Mouse (Mus musculus) cerebellum, postnatal 4 days (tissue): ENCODE measurements at regions not wholly inside any gene's neighbourhood (a gene's known extent, or its start where the extent isn't known, plus 50 kb on each side); places are given as distances from the start of the nearest gene placed in this dataset.

Source experiments
- DNase-seq, 2 experiments: peaks; one replicate each; pipeline ENCODE4 v3.0.0; 2022; ENCODE audit warnings: low spot score in 2 of 2, mixed read lengths in 1 of 2

DNA sequence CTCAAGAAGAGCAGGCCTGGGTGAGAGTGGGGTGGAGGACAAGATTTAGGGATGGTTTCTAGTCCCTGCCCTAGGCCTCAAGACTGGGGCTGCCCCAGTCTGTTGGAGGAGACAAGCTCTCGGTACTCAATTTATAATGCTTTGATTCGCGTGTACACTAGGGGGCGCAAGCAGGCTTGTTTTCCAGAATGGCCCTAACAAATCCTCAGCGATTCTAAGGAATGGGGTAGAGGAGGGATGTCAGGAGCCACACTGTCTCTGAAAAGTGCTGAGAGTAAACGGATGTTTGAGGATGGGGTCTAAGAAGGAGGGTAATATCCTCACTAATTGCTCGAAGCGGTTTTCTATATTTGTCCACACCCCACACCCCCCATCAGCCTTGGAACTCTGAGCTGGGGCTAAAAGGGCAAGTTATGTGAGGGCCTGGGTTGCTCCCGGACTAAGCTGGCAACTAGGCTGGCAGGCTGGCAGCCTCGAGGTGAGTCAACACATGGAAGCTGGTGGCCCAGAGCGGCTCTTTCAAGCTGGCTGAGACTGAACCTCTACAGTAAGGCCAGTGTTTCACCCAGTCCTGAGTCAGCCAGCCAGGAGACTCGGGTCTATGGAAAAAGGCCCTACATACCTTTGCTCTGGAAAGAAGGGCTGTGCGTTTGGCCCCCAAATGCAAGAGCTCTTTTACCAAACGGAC is 176.7 kb downstream of the Ttc8 start:
- DNase-seq, result peak; percentile 73 to 89

DNA sequence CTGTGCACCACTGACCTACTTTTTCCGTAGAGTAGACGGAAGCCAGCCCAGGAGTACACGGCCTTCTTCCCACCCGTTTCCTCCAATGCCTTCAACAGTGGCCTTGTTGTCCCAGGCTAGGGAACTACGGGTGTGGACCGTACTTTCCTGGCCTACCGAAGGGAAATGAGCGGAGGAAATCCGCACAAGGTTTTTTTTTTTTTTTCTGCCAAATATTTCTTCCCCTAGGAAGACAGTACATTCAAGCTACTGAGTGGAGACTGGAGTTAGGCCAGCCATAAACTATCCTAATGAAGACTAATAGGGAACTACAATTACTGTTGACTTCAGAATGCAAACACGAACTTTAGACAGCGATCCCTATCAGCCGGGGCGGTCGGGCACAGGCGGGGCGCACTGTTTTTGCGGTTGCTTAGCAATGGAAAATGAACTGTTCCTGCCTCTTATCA is 177.3 kb downstream of the Ttc8 start:
- no peak for DNase-seq

DNA sequence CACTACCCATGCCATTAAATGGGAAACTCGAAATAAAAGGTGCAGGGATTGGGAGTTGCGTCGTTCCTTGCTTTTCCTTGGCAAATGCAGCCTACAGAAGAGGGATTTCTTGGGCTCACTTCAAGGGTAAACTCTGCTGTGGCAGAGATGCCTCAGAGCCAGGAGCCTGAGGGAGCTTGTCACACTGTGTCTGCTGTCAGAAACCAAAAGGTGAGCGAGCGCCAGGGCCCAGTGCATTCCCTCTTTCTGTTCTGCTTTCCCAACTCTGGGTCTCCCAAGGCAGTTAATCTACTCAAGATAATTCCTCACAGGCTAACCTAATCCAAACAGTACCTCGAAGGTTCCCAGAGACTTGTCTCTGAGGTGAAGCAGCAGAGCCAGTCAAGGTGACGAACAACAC is 179.5 kb downstream of the Ttc8 start:
- DNase-seq, result no peak

- no peak for DNase-seq
Observed at GRCm38 (mm10) chr12:99108616-99109015, 188.2 kb downstream of the Ttc8 start.

GRCm38 (mm10) chr12:99113781-99114180 is 193.4 kb downstream of the Ttc8 start:
- no peak for DNase-seq

GRCm38 (mm10) chr12:99116491-99116890 is 196.1 kb downstream of the Ttc8 start:
- DNase-seq, result no peak

DNA sequence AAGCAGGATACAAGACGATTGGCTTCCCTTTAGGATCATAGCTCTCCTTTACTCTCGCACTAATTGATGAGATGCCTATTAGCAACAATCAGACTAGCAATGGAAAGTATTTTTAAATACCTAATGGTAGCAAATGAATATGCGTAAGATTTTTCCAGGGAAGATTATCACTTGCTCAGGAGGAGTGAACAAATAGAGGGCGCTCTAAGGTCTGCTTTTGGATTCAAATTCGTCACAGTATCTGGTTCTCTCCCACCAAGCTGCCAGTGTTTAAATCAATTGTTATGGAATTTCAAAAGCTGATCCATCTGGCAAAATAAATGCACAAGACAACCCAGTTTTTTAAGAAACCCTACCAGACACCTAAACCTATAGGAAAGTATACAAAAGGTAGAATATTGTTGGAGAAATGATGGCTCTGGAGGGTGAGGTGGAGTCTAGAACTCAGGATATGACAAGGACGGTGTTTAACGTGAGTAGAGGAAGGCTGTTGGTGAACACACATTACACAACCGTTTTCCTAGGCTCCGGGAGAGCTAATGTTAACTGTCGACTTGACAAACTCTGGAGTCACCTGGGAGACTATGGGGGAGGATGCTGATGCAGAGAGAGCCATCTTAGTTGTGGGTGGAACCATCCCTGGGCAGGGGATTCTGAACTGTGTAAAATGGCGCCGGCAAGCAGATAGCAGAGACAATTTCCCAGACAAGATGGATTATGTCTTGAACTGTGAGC is 198.2 kb downstream of the Ttc8 start:
- no peak for DNase-seq

DNA sequence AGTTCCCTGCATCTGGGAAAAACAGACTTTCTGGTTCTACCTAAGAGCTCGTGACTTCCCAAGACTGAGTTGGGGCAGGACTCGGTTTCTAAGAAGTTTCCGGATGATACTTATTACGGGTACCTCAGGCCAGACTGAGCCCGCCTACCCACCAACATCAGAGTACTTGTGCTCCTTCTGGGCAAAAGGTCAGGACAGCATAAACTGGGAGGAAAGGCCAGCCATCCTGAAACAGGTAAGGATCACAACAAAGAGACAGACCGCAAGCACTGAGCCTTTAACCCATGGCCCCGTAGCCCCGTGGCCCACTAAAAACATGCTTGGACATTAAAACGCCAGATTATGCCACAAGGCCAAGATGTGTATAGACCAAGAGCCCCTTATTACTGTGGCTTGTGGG is 199.6 kb downstream of the Ttc8 start:
- no peak for DNase-seq

DNA sequence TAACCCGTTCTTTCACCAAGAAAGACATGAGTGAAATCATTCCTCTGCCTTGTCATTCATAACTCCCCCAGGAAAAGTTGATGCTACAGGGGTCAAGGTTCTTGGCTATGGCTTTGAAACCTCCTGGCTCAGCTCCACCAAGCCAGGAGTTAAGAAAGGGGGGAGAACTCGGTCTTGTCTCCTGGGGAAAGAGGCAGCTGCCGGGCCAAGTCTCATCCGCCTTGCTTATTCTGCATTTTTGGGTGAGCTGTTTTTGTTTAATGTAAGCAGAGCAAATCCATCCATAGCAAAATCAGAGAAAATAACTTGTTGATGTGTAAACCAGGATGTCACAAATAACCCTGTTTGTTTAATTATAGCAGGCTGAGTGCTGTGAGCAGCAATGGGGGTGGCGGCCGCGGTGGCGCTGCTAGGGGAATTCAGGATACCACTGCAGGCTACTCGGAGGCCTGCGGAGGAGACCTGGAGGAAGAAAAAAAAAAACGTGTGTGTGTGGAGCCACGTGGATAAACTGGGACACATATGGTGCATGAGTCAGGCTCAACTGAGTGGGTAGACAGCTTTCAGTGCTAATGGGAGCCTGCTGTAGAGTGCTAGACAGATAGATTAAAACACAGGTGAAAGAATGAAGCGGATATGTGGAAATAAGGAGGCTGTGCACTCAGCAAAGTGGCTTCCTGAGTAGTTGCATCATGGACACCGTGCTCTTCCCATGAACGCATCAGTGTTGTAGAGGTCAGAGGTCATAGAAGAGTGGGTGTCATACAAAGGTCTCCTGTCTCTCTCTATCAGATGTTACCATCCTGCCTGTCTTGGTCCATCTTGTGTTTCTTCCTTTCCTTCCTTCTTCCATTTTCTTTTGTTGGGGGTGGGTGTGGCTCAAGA is 203.5 kb downstream of the Ttc8 start:
- no peak for DNase-seq

- DNase-seq, result no peak
Observed at GRCm38 (mm10) chr12:99126129-99126528, 205.8 kb downstream of the Ttc8 start.
